Mouse (Mus musculus): ENCODE measurements around the gene Dhrs11.

GRCm38 (mm10) chr11:84821131-84821770 is 7.5 kb downstream of the Dhrs11 start:
- TF ChIP-seq POLR2A (IDR thresholded peaks at IDR 0.05; ENCODE audit: borderline replicate concordance, extremely low read depth, low read depth, low read length) (no peak), CTCF (IDR thresholded peaks at IDR 0.05; ENCODE audit: insufficient read depth, low read length) (no peak)

Measured in lung, adult 2 months (tissue).